In genomic region chr17:87796881-87797416, GRCm38 (mm10) we compare ENCODE assay signal across 8 mouse cellular contexts. TPM values are rescaled to one million over a fixed set of nuclear protein-coding genes. Genes with fewer than 3 reads are reported as not detected.
A peak's percentile ranks its signal among the peaks of the same experiment; 100 is the strongest.
DNase-seq lines count a peak whose midpoint lies in the region; ATAC-seq lines count a peak whose summit lies in the region.

No protein-coding gene starts in this region.

- no peak overlapping the region for H3K27ac ChIP-seq in intestine, embryonic 14.5 days (ENCODE audit: low read depth)
- no peak overlapping the region for H3K27ac ChIP-seq in neural tube, embryonic 12.5 days

- peaks cover 68% of the 10 kb centered on the region for H3K27me3 ChIP-seq in intestine, embryonic 14.5 days (replicated peaks; ENCODE audit: control insufficient read depth, insufficient read depth, low read length)
- H3K27me3 ChIP-seq in neural tube, embryonic 12.5 days (replicated peaks) = peaks cover 62% of the 10 kb centered on the region

- peak overlapping the region; percentile 71 for H3K4me2 ChIP-seq in intestine, embryonic 14.5 days (ENCODE audit: low read length)
- peak overlapping the region; percentile 85 for H3K4me2 ChIP-seq in neural tube, embryonic 12.5 days (replicated peaks)

- H3K4me3 ChIP-seq in intestine, embryonic 14.5 days (ENCODE audit: low read depth, low read length) = peak overlapping the region; percentile 34
- H3K4me3 ChIP-seq in neural tube, embryonic 12.5 days = peak overlapping the region; percentile 41

- peaks cover 4% of the 10 kb centered on the region; the same call in 1 of the 2 replicates for H3K4me1 ChIP-seq in intestine, embryonic 14.5 days (replicated peaks; ENCODE audit: control insufficient read depth, insufficient read depth, low read length)
- H3K4me1 ChIP-seq in neural tube, embryonic 12.5 days = peaks cover 26% of the 10 kb centered on the region

- no peak for DNase-seq in frontal cortex, postnatal 10 days (ENCODE audit: low spot score in 2 of 2)
- DNase-seq in right cerebral cortex, adult 18-20 months = peak; percentile 40
- DNase-seq in right cerebral cortex, postnatal 36 days (ENCODE audit: low spot score in 2 of 2) = no peak
- DNase-seq in intestine, embryonic 14.5 days (ENCODE audit: low spot score) = peak; percentile 52
- DNase-seq in thymus, adult 18-20 months = no peak
- DNase-seq in lung, postnatal 4 days = no peak

- H3K9me3 ChIP-seq in intestine, embryonic 14.5 days (ENCODE audit: control insufficient read depth, low read length) = no peaks in the 10 kb centered on the region
- no peaks in the 10 kb centered on the region for H3K9me3 ChIP-seq in neural tube, embryonic 12.5 days

- H3K9ac ChIP-seq in intestine, embryonic 14.5 days (ENCODE audit: low read length) = no peak overlapping the region
- peak overlapping the region; percentile 42 for H3K9ac ChIP-seq in neural tube, embryonic 12.5 days

- ATAC-seq in frontal cortex, adult (ENCODE audit: low TSS enrichment) = 0 out of 2 replicates have a peak, but pooled peaks have one; percentile 11
- ATAC-seq in intestine, embryonic 14.5 days (replicated peaks; ENCODE audit: low FRiP score, low TSS enrichment, low read depth) = no peak
- peak; percentile 34 for ATAC-seq in neural tube, embryonic 12.5 days (ENCODE audit: low FRiP score, low read depth)

- H3K36me3 ChIP-seq in intestine, embryonic 14.5 days (ENCODE audit: control insufficient read depth, insufficient read depth, low read length) = no peaks in the 10 kb centered on the region
- no peaks in the 10 kb centered on the region for H3K36me3 ChIP-seq in neural tube, embryonic 12.5 days

- WGBS in intestine, embryonic 14.5 days = under 1% methylated on average over 67 of the region's 72 CpGs
- WGBS in neural tube, embryonic 12.5 days = under 1% methylated on average over 72 of the region's 72 CpGs

RNA-seq across cellular contexts. Expression of gene Kcnk12, which starts 0.8 kb away (rescaled TPM):
- polyA plus RNA-seq in intestine, embryonic 14.5 days (2014; fragmentation: Nextera tagmentation; extraction: Ambion mirVana) = not detected in 2 replicates
- polyA plus RNA-seq in neural tube, embryonic 12.5 days (2016; fragmentation: Nextera tagmentation; extraction: Ambion mirVana) = 0.32 and 0.49 TPM in 2 replicates

Comparison
In these comparisons a context has a peak if more than half of its experiments do, and no peak if none do; other contexts are left out.
1. DNase-seq: peak in right cerebral cortex, adult 18-20 months (single experiment) and intestine, embryonic 14.5 days (single experiment); none in frontal cortex, postnatal 10 days (0 of 2), right cerebral cortex, postnatal 36 days (0 of 2), thymus, adult 18-20 months (0 of 2) and lung, postnatal 4 days (0 of 2).